Mouse (Mus musculus) ovary, postnatal 10 days (tissue): ENCODE measurements around the gene Eva1c.
A peak's percentile ranks its signal among the peaks of the same experiment; 100 is the strongest.

Experiments
- DNase-seq: peaks from one replicate; pipeline ENCODE4 v3.0.0; 2022; ENCODE audit warnings: low spot score

Gene Eva1c

GRCm38 (mm10) chr16:90921471-90922159, 95.1 kb downstream of the Eva1c start:
- no peak for DNase-seq

- DNase-seq = no peak
Measured at GRCm38 (mm10) chr16:90924606-90925370, 98.3 kb downstream of the Eva1c start.

- DNase-seq = peak; percentile 47
Measured at GRCm38 (mm10) chr16:90925461-90925860, 98.9 kb downstream of the Eva1c start.

GRCm38 (mm10) chr16:90927446-90927845, 100.9 kb downstream of the Eva1c start:
- DNase-seq = no peak

- DNase-seq = no peak
Measured at GRCm38 (mm10) chr16:90933534-90934176, 107.1 kb downstream of the Eva1c start.

GRCm38 (mm10) chr16:90934193-90934686, 107.7 kb downstream of the Eva1c start:
- DNase-seq = no peak

- peak; percentile 84 for DNase-seq
Measured at GRCm38 (mm10) chr16:90934687-90935328, 108.3 kb downstream of the Eva1c start, which contains the start of gene Cfap298. Cfap298 (minus strand) TSS chr16:90935114.

- no peak for DNase-seq
Measured at GRCm38 (mm10) chr16:90941246-90941645, 114.7 kb downstream of the Eva1c start.

GRCm38 (mm10) chr16:90946977-90947376, 120.5 kb downstream of the Eva1c start:
- no peak for DNase-seq

- DNase-seq = no peak
Measured at GRCm38 (mm10) chr16:90950354-90950963, 123.9 kb downstream of the Eva1c start.

- DNase-seq = no peak
Measured at GRCm38 (mm10) chr16:90953147-90953546, 126.6 kb downstream of the Eva1c start.

- no peak for DNase-seq
Measured at GRCm38 (mm10) chr16:90953770-90954169, 127.3 kb downstream of the Eva1c start.
